Mouse (Mus musculus) liver, adult (tissue): ENCODE measurements around the gene Oxct2b.

Source experiments
- GATA4 ChIP-seq: IDR thresholded peaks from 2 replicates; pipeline ENCODE4 v1.6.1; 2014; ENCODE audit warnings: mild to moderate bottlenecking, low read length; ENCODE audit not compliant: insufficient replicate concordance

Gene Oxct2b

GRCm38 (mm10) chr4:123164157-123164556 lies 48.1 kb downstream of the Oxct2b start:
- no peak for TF ChIP-seq GATA4
